Mouse (Mus musculus) forebrain, embryonic 10.5 days (tissue): ENCODE measurements around the gene Ear6. TPM values are rescaled to one million over a fixed set of nuclear protein-coding genes. Genes with fewer than 3 reads are reported as not detected.
A peak's percentile ranks its signal among the peaks of the same experiment; 100 is the strongest.

Experiments
- DNase-seq: peaks from one replicate; pipeline ENCODE4 v3.0.0-alpha.2; 2017; ENCODE audit warnings: low spot score; ENCODE audit errors: extremely low spot score
- H3K27ac ChIP-seq: fragments of 300-500 bp; sonication (generic); 2 replicates; pipeline ENCODE4 v1.5.1; 2016; ENCODE audit warnings: mild to moderate bottlenecking
- H3K27me3 ChIP-seq: fragments of 300-500 bp; sonication (generic); 2 replicates; pipeline ENCODE4 v1.6.1; 2016; ENCODE audit warnings: mild to moderate bottlenecking; ENCODE audit not compliant: poor library complexity, severe bottlenecking
- H3K36me3 ChIP-seq: fragments of 300-500 bp; sonication (generic); replicated peaks from 2 replicates; pipeline ENCODE4 v1.6.1; 2016; ENCODE audit warnings: mild to moderate bottlenecking, moderate library complexity
- H3K4me1 ChIP-seq: fragments of 300-500 bp; sonication (generic); 2 replicates; pipeline ENCODE4 v1.6.1; 2016
- H3K4me3 ChIP-seq: fragments of 300-500 bp; sonication (generic); 2 replicates; pipeline ENCODE4 v1.5.1; 2016; ENCODE audit warnings: mild to moderate bottlenecking, moderate library complexity
- H3K9me3 ChIP-seq: fragments of 300-500 bp; sonication (generic); 2 replicates; pipeline ENCODE4 v1.6.1; 2016; ENCODE audit warnings: mild to moderate bottlenecking, moderate library complexity
- WGBS: fragments of 180-500 bp; shearing (Covaris S2); methylation state at CpG from one replicate; pipeline ENCODE4 v1.1.7; 2016; 5-methylcytosine and 5-hydroxymethylcytosine counted together
- microRNA-seq: library from miRNA; unstranded; fragments of <30 nt; microRNA quantifications from one replicate; pipeline ENCODE4, GENCODE M21; 2017
- polyA plus RNA-seq: library from polyadenylated mRNA; unstranded; fragments of >200 nt; fragmentation: Nextera tagmentation; extraction: Ambion mirVana; gene quantifications from 2 replicates; pipeline ENCODE4 v1.2.1, GENCODE M21; 2016

Gene Ear6
- polyA plus RNA-seq, 1 experiment from 2014 or later = not detected

- Histone ChIP-seq H3K27me3 (no peaks in the 10 kb centered on the region), H3K36me3 (0 out of 2 replicates have a peak, but pooled peaks cover 4% of the 10 kb centered on the region), H3K27ac (no peak overlapping the region), H3K9me3 (no peaks in the 10 kb centered on the region), H3K4me3 (no peak overlapping the region), H3K4me1 (no peaks in the 10 kb centered on the region)
- DNase-seq = no peak
- 97% methylated on average over 1 of the region's 1 CpGs for WGBS
Observed at GRCm38 (mm10) chr14:51899351-51899750, 45.9 kb downstream of the Ear6 start.

- Histone ChIP-seq H3K36me3 (no peaks in the 10 kb centered on the region), H3K4me3 (no peak overlapping the region), H3K27ac (no peak overlapping the region), H3K9me3 (no peaks in the 10 kb centered on the region), H3K4me1 (peaks cover 8% of the 10 kb centered on the region), H3K27me3 (no peaks in the 10 kb centered on the region)
- DNase-seq = peak; percentile 73
- WGBS = 63% methylated on average over 9 of the region's 9 CpGs
Observed at GRCm38 (mm10) chr14:51902806-51903710, 49.6 kb downstream of the Ear6 start.

- DNase-seq = no peak
- WGBS = 90% methylated on average over 9 of the region's 9 CpGs
Observed at GRCm38 (mm10) chr14:51903782-51904181, 50.3 kb downstream of the Ear6 start.

More at GRCm38 (mm10) chr14:51903782-51904181, 50.3 kb downstream of the Ear6 start:
- no peak overlapping the region for H3K4me3 ChIP-seq
- H3K27me3 ChIP-seq = no peaks in the 10 kb centered on the region
- H3K27ac ChIP-seq = no peak overlapping the region
- no peaks in the 10 kb centered on the region for H3K36me3 ChIP-seq
- H3K4me1 ChIP-seq = peaks cover 8% of the 10 kb centered on the region
- H3K9me3 ChIP-seq = no peaks in the 10 kb centered on the region

Small RNAs within 50 kb of the gene (microRNA-seq; reads per million reads assigned to microRNA genes)
- gene Gm27375 = not detected

Other genes with a start within 250 kb of the Ear6 start
- not detected in 2 replicates for gene Gm17078, start 242.4 kb upstream of the Ear6 start, polyA plus RNA-seq
- not detected in 2 replicates for gene Gm4181, start 218.0 kb upstream of the Ear6 start, polyA plus RNA-seq
- not detected in 2 replicates for gene Gm17079, start 158.2 kb upstream of the Ear6 start, polyA plus RNA-seq
- not detected in 2 replicates for gene Gm5800, start 136.5 kb upstream of the Ear6 start, polyA plus RNA-seq
- gene Ang4, start 80.1 kb upstream of the Ear6 start, polyA plus RNA-seq = not detected in 2 replicates
- gene AY358078, start 53.7 kb upstream of the Ear6 start, polyA plus RNA-seq = not detected in 2 replicates
- 43.3 and 59.9 TPM in 2 replicates for gene Mettl17, start 31.1 kb downstream of the Ear6 start, polyA plus RNA-seq
- gene Slc39a2, start 39.2 kb downstream of the Ear6 start, polyA plus RNA-seq = 0.50 and 0.77 TPM in 2 replicates
- 9.0 and 9.1 TPM in 2 replicates for gene Ndrg2, start 60.5 kb downstream of the Ear6 start, polyA plus RNA-seq
- gene Tppp2, start 64.7 kb downstream of the Ear6 start, polyA plus RNA-seq = not detected in 2 replicates
- not detected in 2 replicates for gene Rnase13, start 69.1 kb downstream of the Ear6 start, polyA plus RNA-seq
- 97.5 and 102 TPM in 2 replicates for gene Arhgef40, start 131.0 kb downstream of the Ear6 start, polyA plus RNA-seq
- gene Tmem253, start 162.0 kb downstream of the Ear6 start, polyA plus RNA-seq = 0.63 and 0.96 TPM in 2 replicates
- 85.4 and 87.6 TPM in 2 replicates for gene Zfp219, start 167.0 kb downstream of the Ear6 start, polyA plus RNA-seq
- gene Olfr221, start 188.8 kb downstream of the Ear6 start, polyA plus RNA-seq = not detected in 2 replicates